Mouse (Mus musculus): ENCODE measurements around the gene Zdhhc14. TPM values are rescaled to one million over a fixed set of nuclear protein-coding genes. Genes with fewer than 3 reads are reported as not detected.

The Zdhhc14 gene
- polyA plus RNA-seq, 1 experiment from 2014 or later: 3.3 TPM

- ATAC-seq (replicated peaks; ENCODE audit: low FRiP score): no peak
- Histone ChIP-seq H3K36me3 (no peaks in the 10 kb centered on the region), H3K9me3 (replicated peaks) (no peaks in the 10 kb centered on the region), H3K4me1 (no peaks in the 10 kb centered on the region), H3K27ac (no peak overlapping the region), H3K9ac (no peak overlapping the region), H3K4me2 (no peak overlapping the region), H3K27me3 (no peaks in the 10 kb centered on the region), H3K4me3 (replicated peaks) (no peak overlapping the region)
- WGBS: 88% methylated on average over 5 of the region's 5 CpGs
These were observed 238.2 kb downstream of the Zdhhc14 start for GRCm38 (mm10) chr17:5730538-5730937.

- no peak for ATAC-seq (replicated peaks; ENCODE audit: low FRiP score)
- H3K4me2 ChIP-seq: no peak overlapping the region
- no peaks in the 10 kb centered on the region for H3K9me3 ChIP-seq (replicated peaks)
- 21% methylated on average over 7 of the region's 7 CpGs for WGBS
- no peaks in the 10 kb centered on the region for H3K27me3 ChIP-seq
- no peak overlapping the region for H3K27ac ChIP-seq
- no peaks in the 10 kb centered on the region for H3K4me1 ChIP-seq
- H3K4me3 ChIP-seq (replicated peaks): no peak overlapping the region
- H3K36me3 ChIP-seq: no peaks in the 10 kb centered on the region
- H3K9ac ChIP-seq: no peak overlapping the region
These were observed 241.0 kb downstream of the Zdhhc14 start for GRCm38 (mm10) chr17:5733400-5733799.

GRCm38 (mm10) chr17:5741061-5741460 lies 248.7 kb downstream of the Zdhhc14 start:
- H3K4me1 ChIP-seq: no peaks in the 10 kb centered on the region

GRCm38 (mm10) chr17:5744016-5744415 lies 251.7 kb downstream of the Zdhhc14 start:
- WGBS: 96% methylated on average over 5 of the region's 5 CpGs
- no peak overlapping the region for H3K27ac ChIP-seq
- H3K4me2 ChIP-seq: no peak overlapping the region
- no peaks in the 10 kb centered on the region for H3K9me3 ChIP-seq (replicated peaks)
- no peak for ATAC-seq (replicated peaks; ENCODE audit: low FRiP score)
- no peak overlapping the region for H3K4me3 ChIP-seq (replicated peaks)
- no peaks in the 10 kb centered on the region for H3K27me3 ChIP-seq
- no peak overlapping the region for H3K9ac ChIP-seq
- no peaks in the 10 kb centered on the region for H3K4me1 ChIP-seq
- H3K36me3 ChIP-seq: no peaks in the 10 kb centered on the region

More at GRCm38 (mm10) chr17:5741061-5741460, 248.7 kb downstream of the Zdhhc14 start:
- no peak overlapping the region for H3K9ac ChIP-seq
- no peaks in the 10 kb centered on the region for H3K9me3 ChIP-seq (replicated peaks)
- H3K36me3 ChIP-seq: no peaks in the 10 kb centered on the region
- no peak overlapping the region for H3K4me2 ChIP-seq
- no peak overlapping the region for H3K27ac ChIP-seq
- H3K4me3 ChIP-seq (replicated peaks): no peak overlapping the region
- 87% methylated on average over 6 of the region's 6 CpGs for WGBS
- H3K27me3 ChIP-seq: no peaks in the 10 kb centered on the region
- ATAC-seq (replicated peaks; ENCODE audit: low FRiP score): no peak

- no peak for ATAC-seq (replicated peaks; ENCODE audit: low FRiP score)
- Histone ChIP-seq H3K27me3 (no peaks in the 10 kb centered on the region), H3K4me1 (no peaks in the 10 kb centered on the region), H3K4me3 (replicated peaks) (no peak overlapping the region), H3K9ac (no peak overlapping the region), H3K27ac (no peak overlapping the region), H3K4me2 (no peak overlapping the region), H3K36me3 (no peaks in the 10 kb centered on the region), H3K9me3 (replicated peaks) (no peaks in the 10 kb centered on the region)
- 83% methylated on average over 3 of the region's 3 CpGs for WGBS
These were observed 254.0 kb downstream of the Zdhhc14 start for GRCm38 (mm10) chr17:5746378-5746777.

- Histone ChIP-seq H3K27ac (no peak overlapping the region), H3K36me3 (no peaks in the 10 kb centered on the region), H3K9ac (no peak overlapping the region), H3K4me3 (replicated peaks) (no peak overlapping the region), H3K9me3 (replicated peaks) (no peaks in the 10 kb centered on the region), H3K4me2 (no peak overlapping the region), H3K4me1 (peaks cover 6% of the 10 kb centered on the region), H3K27me3 (no peaks in the 10 kb centered on the region)
- WGBS: 69% methylated on average over 16 of the region's 16 CpGs
- ATAC-seq (replicated peaks; ENCODE audit: low FRiP score): no peak
These were observed 255.5 kb downstream of the Zdhhc14 start for GRCm38 (mm10) chr17:5747539-5748500.

- no peak overlapping the region for H3K4me2 ChIP-seq
- no peak overlapping the region for H3K27ac ChIP-seq
- H3K36me3 ChIP-seq: no peaks in the 10 kb centered on the region
- H3K9me3 ChIP-seq (replicated peaks): no peaks in the 10 kb centered on the region
- WGBS: 6% methylated on average over 4 of the region's 4 CpGs
- peaks cover 11% of the 10 kb centered on the region for H3K4me1 ChIP-seq
- no peaks in the 10 kb centered on the region for H3K27me3 ChIP-seq
- H3K9ac ChIP-seq: no peak overlapping the region
- ATAC-seq (replicated peaks; ENCODE audit: low FRiP score): no peak
- H3K4me3 ChIP-seq (replicated peaks): no peak overlapping the region
These were observed 256.1 kb downstream of the Zdhhc14 start for GRCm38 (mm10) chr17:5748501-5748894.

GRCm38 (mm10) chr17:5750278-5750677 lies 257.9 kb downstream of the Zdhhc14 start:
- Histone ChIP-seq H3K27ac (no peak overlapping the region), H3K36me3 (no peaks in the 10 kb centered on the region), H3K9ac (no peak overlapping the region), H3K4me1 (peaks cover 12% of the 10 kb centered on the region), H3K9me3 (replicated peaks) (no peaks in the 10 kb centered on the region), H3K27me3 (no peaks in the 10 kb centered on the region), H3K4me3 (replicated peaks) (no peak overlapping the region), H3K4me2 (no peak overlapping the region)
- no peak for ATAC-seq (replicated peaks; ENCODE audit: low FRiP score)
- WGBS: 82% methylated on average over 4 of the region's 4 CpGs

GRCm38 (mm10) chr17:5751066-5751465 lies 258.7 kb downstream of the Zdhhc14 start:
- Histone ChIP-seq H3K36me3 (no peaks in the 10 kb centered on the region), H3K27me3 (no peaks in the 10 kb centered on the region), H3K27ac (no peak overlapping the region), H3K4me2 (no peak overlapping the region), H3K4me1 (peaks cover 18% of the 10 kb centered on the region), H3K9me3 (replicated peaks) (no peaks in the 10 kb centered on the region), H3K4me3 (replicated peaks) (no peak overlapping the region), H3K9ac (no peak overlapping the region)
- WGBS: 83% methylated on average over 3 of the region's 3 CpGs
- ATAC-seq (replicated peaks; ENCODE audit: low FRiP score): no peak

- Histone ChIP-seq H3K4me2 (peak overlapping the region; percentile 81), H3K36me3 (no peaks in the 10 kb centered on the region), H3K9me3 (replicated peaks) (no peaks in the 10 kb centered on the region), H3K4me1 (peaks cover 29% of the 10 kb centered on the region), H3K27ac (no peak overlapping the region), H3K9ac (peak overlapping the region; percentile 49; the same call in 1 of the 2 replicates), H3K4me3 (replicated peaks) (peak overlapping the region; percentile 46; the same call in 1 of the 2 replicates), H3K27me3 (no peaks in the 10 kb centered on the region)
- 41% methylated on average over 2 of the region's 2 CpGs for WGBS
- ATAC-seq (replicated peaks; ENCODE audit: low FRiP score): no peak
These were observed 260.0 kb downstream of the Zdhhc14 start for GRCm38 (mm10) chr17:5752322-5752715.

- Histone ChIP-seq H3K4me2 (peak overlapping the region; percentile 81), H3K36me3 (no peaks in the 10 kb centered on the region), H3K4me1 (peaks cover 32% of the 10 kb centered on the region), H3K27ac (no peak overlapping the region), H3K9me3 (replicated peaks) (no peaks in the 10 kb centered on the region), H3K9ac (peak overlapping the region; percentile 49), H3K4me3 (replicated peaks) (peak overlapping the region; percentile 46), H3K27me3 (no peaks in the 10 kb centered on the region)
- 11% methylated on average over 29 of the region's 29 CpGs for WGBS
- ATAC-seq (replicated peaks; ENCODE audit: low FRiP score): peak; percentile 66
These were observed 260.6 kb downstream of the Zdhhc14 start for GRCm38 (mm10) chr17:5752716-5753585.

- Histone ChIP-seq H3K9ac (no peak overlapping the region), H3K27me3 (no peaks in the 10 kb centered on the region), H3K9me3 (replicated peaks) (no peaks in the 10 kb centered on the region), H3K4me2 (no peak overlapping the region), H3K4me1 (peaks cover 32% of the 10 kb centered on the region), H3K36me3 (no peaks in the 10 kb centered on the region), H3K27ac (no peak overlapping the region), H3K4me3 (replicated peaks) (no peak overlapping the region)
- WGBS: 86% methylated on average over 7 of the region's 7 CpGs
- no peak for ATAC-seq (replicated peaks; ENCODE audit: low FRiP score)
These were observed 263.1 kb downstream of the Zdhhc14 start for GRCm38 (mm10) chr17:5755489-5755888.

Data from kidney, embryonic 15.5 days (tissue).